Mouse (Mus musculus): ENCODE results near the gene Sh3rf3. TPM values are rescaled to one million over a fixed set of nuclear protein-coding genes. Genes with fewer than 3 reads are reported as not detected.

The Sh3rf3 gene
- polyA plus RNA-seq, 1 experiment = 9.6 TPM

DNA sequence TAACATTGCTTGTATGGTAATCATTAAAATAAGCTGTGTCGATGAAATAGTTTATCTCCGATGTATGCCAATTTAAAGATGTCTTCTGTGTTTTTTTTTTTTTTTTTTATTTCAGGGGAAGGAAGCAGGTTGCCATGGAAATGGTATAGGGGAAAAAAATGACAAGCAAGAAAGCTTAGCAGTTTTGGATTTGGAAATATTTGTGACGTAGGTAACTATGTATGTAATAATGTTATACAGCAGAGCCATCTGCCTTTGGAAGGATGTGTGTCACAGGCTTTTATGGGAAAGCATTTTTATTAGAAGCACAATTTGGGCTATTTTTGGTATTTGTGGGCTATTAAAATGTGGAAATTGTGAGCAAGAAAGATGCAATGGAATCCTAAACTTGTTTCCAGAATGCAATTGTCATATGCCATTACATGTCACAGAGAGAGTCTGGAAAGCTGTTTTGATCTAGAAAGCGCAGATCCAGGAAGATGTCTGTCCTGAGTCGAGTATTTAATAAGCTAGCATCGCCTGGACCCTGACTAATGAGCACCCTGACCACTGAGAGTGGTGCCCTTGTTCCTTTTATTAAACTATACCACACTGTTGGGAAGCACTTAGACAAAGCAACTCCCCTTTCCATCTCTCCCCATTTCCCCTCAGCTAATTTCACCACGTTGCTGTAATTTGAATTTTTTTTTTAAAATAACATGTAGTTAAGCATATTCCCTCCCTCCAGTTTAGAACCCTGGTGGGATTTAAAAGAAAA lies 58.8 kb downstream of the Sh3rf3 start:
- TF ChIP-seq POLR2A (IDR thresholded peaks at IDR 0.05; ENCODE audit: low read depth, low read length) (no peak), CTCF (IDR thresholded peaks at IDR 0.05; ENCODE audit: borderline replicate concordance, insufficient read depth, low read length) (no peak)
- peaks cover 3% of the 10 kb centered on the region; the same call in 1 of the 2 replicates for H3K4me1 ChIP-seq (ENCODE audit: control insufficient read depth, insufficient read depth, low read length)
- no peak overlapping the region for H3K27ac ChIP-seq (ENCODE audit: insufficient read depth, low read length)
- no peak overlapping the region for H3K4me3 ChIP-seq (ENCODE audit: insufficient read depth, low read length)

DNA sequence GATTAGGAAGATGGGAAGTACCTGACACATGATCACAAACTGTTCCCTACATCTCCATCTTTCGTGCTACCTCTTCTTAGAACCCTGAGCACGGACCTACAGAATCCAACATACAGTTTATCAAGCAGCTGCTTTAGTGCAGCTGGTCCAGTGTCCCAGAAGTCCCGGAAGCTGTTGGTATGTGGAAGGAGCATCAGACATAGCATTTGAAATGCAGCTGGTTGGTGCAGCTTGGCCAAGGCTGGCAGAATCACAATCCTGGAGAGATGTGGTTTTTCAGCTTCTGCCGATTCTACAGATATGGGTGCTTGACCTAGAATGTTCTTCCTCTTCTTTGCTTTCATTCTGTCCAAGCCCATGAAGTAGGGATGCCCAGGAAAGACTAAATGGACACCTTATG lies 64.7 kb downstream of the Sh3rf3 start:
- no peak overlapping the region for H3K27ac ChIP-seq (ENCODE audit: insufficient read depth, low read length)
- TF ChIP-seq CTCF (IDR thresholded peaks at IDR 0.05; ENCODE audit: borderline replicate concordance, insufficient read depth, low read length) = no peak
- no peak for TF ChIP-seq POLR2A (IDR thresholded peaks at IDR 0.05; ENCODE audit: low read depth, low read length)
- no peaks in the 10 kb centered on the region for H3K4me1 ChIP-seq (ENCODE audit: control insufficient read depth, insufficient read depth, low read length)
- no peak overlapping the region for H3K4me3 ChIP-seq (ENCODE audit: insufficient read depth, low read length)

DNA sequence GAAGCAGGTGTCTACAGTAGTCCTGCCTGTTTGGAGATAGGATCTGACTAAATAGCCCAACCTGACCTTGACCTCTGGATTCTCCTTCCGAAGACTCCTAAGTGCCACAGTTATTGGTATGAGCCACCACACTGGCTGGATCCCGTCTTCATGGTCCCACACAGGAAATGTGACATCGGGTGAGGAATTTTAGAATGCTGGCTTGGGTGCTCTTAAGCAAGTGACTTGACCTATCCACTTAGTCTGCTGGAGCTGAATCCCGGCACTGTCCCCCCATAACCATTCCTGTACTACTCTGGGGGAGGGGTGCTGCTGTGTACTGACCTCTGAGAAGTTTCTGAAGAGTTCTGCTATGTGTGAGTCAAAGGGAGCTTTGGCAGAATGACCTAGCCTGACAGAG lies 65.5 kb downstream of the Sh3rf3 start:
- Histone ChIP-seq H3K4me3 (ENCODE audit: insufficient read depth, low read length) (no peak overlapping the region), H3K4me1 (ENCODE audit: control insufficient read depth, insufficient read depth, low read length) (no peaks in the 10 kb centered on the region), H3K27ac (ENCODE audit: insufficient read depth, low read length) (no peak overlapping the region)
- TF ChIP-seq CTCF (IDR thresholded peaks at IDR 0.05; ENCODE audit: borderline replicate concordance, insufficient read depth, low read length) (no peak), POLR2A (IDR thresholded peaks at IDR 0.05; ENCODE audit: low read depth, low read length) (no peak)

- Histone ChIP-seq H3K4me3 (ENCODE audit: insufficient read depth, low read length) (no peak overlapping the region), H3K27ac (ENCODE audit: insufficient read depth, low read length) (no peak overlapping the region), H3K4me1 (ENCODE audit: control insufficient read depth, insufficient read depth, low read length) (no peaks in the 10 kb centered on the region)
- TF ChIP-seq POLR2A (IDR thresholded peaks at IDR 0.05; ENCODE audit: low read depth, low read length) (no peak), CTCF (IDR thresholded peaks at IDR 0.05; ENCODE audit: borderline replicate concordance, insufficient read depth, low read length) (no peak)
Observed at GRCm38 (mm10) chr10:58882741-58883140, 69.6 kb downstream of the Sh3rf3 start.

- Histone ChIP-seq H3K4me3 (ENCODE audit: insufficient read depth, low read length) (no peak overlapping the region), H3K4me1 (ENCODE audit: control insufficient read depth, insufficient read depth, low read length) (no peaks in the 10 kb centered on the region), H3K27ac (ENCODE audit: insufficient read depth, low read length) (no peak overlapping the region)
- TF ChIP-seq CTCF (IDR thresholded peaks at IDR 0.05; ENCODE audit: borderline replicate concordance, insufficient read depth, low read length) (no peak), POLR2A (IDR thresholded peaks at IDR 0.05; ENCODE audit: low read depth, low read length) (no peak)
Observed at GRCm38 (mm10) chr10:58885351-58885750, 72.2 kb downstream of the Sh3rf3 start.

GRCm38 (mm10) chr10:58885816-58886215 lies 72.7 kb downstream of the Sh3rf3 start:
- no peak overlapping the region for H3K4me3 ChIP-seq (ENCODE audit: insufficient read depth, low read length)

GRCm38 (mm10) chr10:58890671-58891439 lies 77.7 kb downstream of the Sh3rf3 start:
- Histone ChIP-seq H3K4me3 (ENCODE audit: insufficient read depth, low read length) (no peak overlapping the region), H3K27ac (ENCODE audit: insufficient read depth, low read length) (no peak overlapping the region), H3K4me1 (ENCODE audit: control insufficient read depth, insufficient read depth, low read length) (no peaks in the 10 kb centered on the region)
- TF ChIP-seq CTCF (IDR thresholded peaks at IDR 0.05; ENCODE audit: borderline replicate concordance, insufficient read depth, low read length) = no peak
- TF ChIP-seq POLR2A (IDR thresholded peaks at IDR 0.05; ENCODE audit: low read depth, low read length) = no peak

More at GRCm38 (mm10) chr10:58885816-58886215, 72.7 kb downstream of the Sh3rf3 start:
- Histone ChIP-seq H3K4me1 (ENCODE audit: control insufficient read depth, insufficient read depth, low read length) (no peaks in the 10 kb centered on the region), H3K27ac (ENCODE audit: insufficient read depth, low read length) (no peak overlapping the region)
- TF ChIP-seq CTCF (IDR thresholded peaks at IDR 0.05; ENCODE audit: borderline replicate concordance, insufficient read depth, low read length) (no peak), POLR2A (IDR thresholded peaks at IDR 0.05; ENCODE audit: low read depth, low read length) (no peak)

GRCm38 (mm10) chr10:58895431-58895830 lies 82.3 kb downstream of the Sh3rf3 start:
- Histone ChIP-seq H3K4me3 (ENCODE audit: insufficient read depth, low read length) (no peak overlapping the region), H3K27ac (ENCODE audit: insufficient read depth, low read length) (no peak overlapping the region)
- TF ChIP-seq POLR2A (IDR thresholded peaks at IDR 0.05; ENCODE audit: low read depth, low read length) (no peak), CTCF (IDR thresholded peaks at IDR 0.05; ENCODE audit: borderline replicate concordance, insufficient read depth, low read length) (no peak)

GRCm38 (mm10) chr10:58897009-58897543 lies 83.9 kb downstream of the Sh3rf3 start:
- Histone ChIP-seq H3K4me3 (ENCODE audit: insufficient read depth, low read length) (no peak overlapping the region), H3K27ac (ENCODE audit: insufficient read depth, low read length) (no peak overlapping the region), H3K4me1 (ENCODE audit: control insufficient read depth, insufficient read depth, low read length) (no peaks in the 10 kb centered on the region)
- TF ChIP-seq CTCF (IDR thresholded peaks at IDR 0.05; ENCODE audit: borderline replicate concordance, insufficient read depth, low read length) (no peak), POLR2A (IDR thresholded peaks at IDR 0.05; ENCODE audit: low read depth, low read length) (no peak)

More at GRCm38 (mm10) chr10:58895431-58895830, 82.3 kb downstream of the Sh3rf3 start:
- no peaks in the 10 kb centered on the region for H3K4me1 ChIP-seq (ENCODE audit: control insufficient read depth, insufficient read depth, low read length)
